Mouse (Mus musculus) bone marrow, adult 2 months (tissue): ENCODE data around the gene Ldhal6b.

Experiments
- CTCF ChIP-seq: fragments of 200-500 bp; IDR thresholded peaks from 2 replicates; pipeline ENCODE4 v1.5.1; 2011; ENCODE audit warnings: low read length, control low read depth; ENCODE audit not compliant: control insufficient read depth, insufficient read depth
- POLR2A ChIP-seq: fragments of 200-500 bp; IDR thresholded peaks from 2 replicates; pipeline ENCODE4 v1.6.1; 2011; ENCODE audit warnings: low read depth, mild to moderate bottlenecking, control low read depth, low read length, borderline replicate concordance; ENCODE audit not compliant: control insufficient read depth

DNA sequence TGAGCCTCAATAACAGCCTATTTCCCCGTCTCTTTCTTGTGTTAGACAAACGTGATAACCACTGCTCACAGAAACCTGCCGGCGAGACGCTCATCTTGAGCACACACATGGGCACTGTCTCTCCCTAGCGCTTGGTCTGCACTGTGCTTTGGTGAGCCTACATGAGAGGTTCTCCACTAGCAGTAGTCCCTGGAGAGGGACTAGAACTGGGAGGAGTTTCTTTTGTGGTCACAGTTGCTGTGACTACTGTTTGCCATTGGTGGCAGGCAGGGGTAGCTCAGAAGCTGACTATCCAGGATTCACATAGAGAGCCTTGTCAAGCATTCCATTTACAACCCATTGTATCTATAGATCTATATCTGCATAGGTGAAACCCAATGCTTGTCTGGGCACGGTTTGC, 5.8 kb downstream of the Ldhal6b start:
- TF ChIP-seq POLR2A, result no peak
- no peak for TF ChIP-seq CTCF
